Comparison of ENCODE assay signal across 17 mouse cellular contexts in genomic region chr1:167075726-167076125, GRCm38 (mm10).
DNase-seq lines count a peak whose midpoint lies in the region.
"Had no signal": no experiment of that assay in that cellular context is flagged by ENCODE, and none has a peak within 500 bp of the region (broad histone marks: within the 10 kb centered on the region; RNA-seq: fewer than 3 reads in every experiment).

No protein-coding gene starts in this region.

- intact Hi-C loops in heart, postnatal 14 days (cut with DNase I): no loop called here
- intact Hi-C loops in left cerebral cortex, postnatal 36 days (cut with DNase I): no loop called here

- peak; percentile 56 to 68 for DNase-seq in heart, adult 18-20 months
- no peak for DNase-seq in heart, postnatal 4 days
- peak; percentile 19 for DNase-seq in NIH3T3 (ENCODE audit: low read depth)
- peak; percentile 65 for DNase-seq in adrenal gland, postnatal 10 days
- peak; percentile 8 to 15 for DNase-seq in heart, postnatal 14 days
- DNase-seq in right cerebral cortex, postnatal 4 days: no peak
- no peak for DNase-seq in left cerebral cortex, postnatal 36 days (ENCODE audit: low spot score in 2 of 2)
- DNase-seq in thymus, postnatal 14 days: no peak
- DNase-seq: cerebellum, adult 11 months; cerebellum, adult 9-11 months; forebrain, postnatal 0 days; gastrocnemius, postnatal 36 days; kidney, adult 9 months; kidney, postnatal 4 days; liver, embryonic 13.5 days; lung, adult 2 months; right cerebral cortex, adult 18-20 months had no signal

Comparison
In these comparisons a context has a peak if more than half of its experiments do, and no peak if none do; other contexts are left out.
1. DNase-seq: peak in heart, adult 18-20 months (2 of 2), NIH3T3 (single experiment), adrenal gland, postnatal 10 days (single experiment) and heart, postnatal 14 days (2 of 2); none in heart, postnatal 4 days (single experiment), right cerebral cortex, postnatal 4 days (single experiment), left cerebral cortex, postnatal 36 days (0 of 2) and thymus, postnatal 14 days (single experiment).